Mouse (Mus musculus): ENCODE data around the gene Map4k2. TPM values are rescaled to one million over a fixed set of nuclear protein-coding genes. Genes with fewer than 3 reads are reported as not detected.

Map4k2 gene
- total RNA-seq, 2 experiments from 2014 or later, result 14.7 to 37.7 TPM

GRCm38 (mm10) chr19:6373539-6374400 is 32.8 kb downstream of the Map4k2 start:
- peak; percentile 74 for ATAC-seq (replicated peaks; ENCODE audit: low FRiP score, poor library complexity, severe bottlenecking)

GRCm38 (mm10) chr19:6374571-6374970 is 33.6 kb downstream of the Map4k2 start:
- no peak for ATAC-seq (replicated peaks; ENCODE audit: low FRiP score, poor library complexity, severe bottlenecking)

- ATAC-seq (replicated peaks; ENCODE audit: low FRiP score, poor library complexity, severe bottlenecking), result no peak
Measured at GRCm38 (mm10) chr19:6375423-6376254, 34.7 kb downstream of the Map4k2 start.

- no peak for ATAC-seq (replicated peaks; ENCODE audit: low FRiP score, poor library complexity, severe bottlenecking)
Measured at GRCm38 (mm10) chr19:6376255-6376564, 35.3 kb downstream of the Map4k2 start.

- no peak for ATAC-seq (replicated peaks; ENCODE audit: low FRiP score, poor library complexity, severe bottlenecking)
Measured at GRCm38 (mm10) chr19:6376643-6377042, 35.7 kb downstream of the Map4k2 start.

GRCm38 (mm10) chr19:6377327-6378040 is 36.5 kb downstream of the Map4k2 start:
- no peak for ATAC-seq (replicated peaks; ENCODE audit: low FRiP score, poor library complexity, severe bottlenecking)

GRCm38 (mm10) chr19:6380411-6381166 is 39.7 kb downstream of the Map4k2 start:
- ATAC-seq (replicated peaks; ENCODE audit: low FRiP score, poor library complexity, severe bottlenecking), result no peak

- no peak for ATAC-seq (replicated peaks; ENCODE audit: low FRiP score, poor library complexity, severe bottlenecking)
Measured at GRCm38 (mm10) chr19:6381238-6381637, 40.3 kb downstream of the Map4k2 start.

GRCm38 (mm10) chr19:6382323-6382924 is 41.5 kb downstream of the Map4k2 start:
- no peak for ATAC-seq (replicated peaks; ENCODE audit: low FRiP score, poor library complexity, severe bottlenecking)

- ATAC-seq (replicated peaks; ENCODE audit: low FRiP score, poor library complexity, severe bottlenecking), result no peak
Measured at GRCm38 (mm10) chr19:6383470-6383869, 42.5 kb downstream of the Map4k2 start.

- no peak for ATAC-seq (replicated peaks; ENCODE audit: low FRiP score, poor library complexity, severe bottlenecking)
Measured at GRCm38 (mm10) chr19:6384128-6384527, 43.2 kb downstream of the Map4k2 start, which contains the start of gene Pygm. Gene Pygm (plus strand): TSS chr19:6384399.

GRCm38 (mm10) chr19:6384954-6385353 is 44.0 kb downstream of the Map4k2 start:
- ATAC-seq (replicated peaks; ENCODE audit: low FRiP score, poor library complexity, severe bottlenecking), result no peak

- no peak for ATAC-seq (replicated peaks; ENCODE audit: low FRiP score, poor library complexity, severe bottlenecking)
Measured at GRCm38 (mm10) chr19:6385419-6385818, 44.5 kb downstream of the Map4k2 start.

GRCm38 (mm10) chr19:6385821-6386220 is 44.9 kb downstream of the Map4k2 start:
- no peak for ATAC-seq (replicated peaks; ENCODE audit: low FRiP score, poor library complexity, severe bottlenecking)

GRCm38 (mm10) chr19:6386234-6386633 is 45.3 kb downstream of the Map4k2 start:
- ATAC-seq (replicated peaks; ENCODE audit: low FRiP score, poor library complexity, severe bottlenecking), result no peak

GRCm38 (mm10) chr19:6388006-6388405 is 47.1 kb downstream of the Map4k2 start:
- ATAC-seq (replicated peaks; ENCODE audit: low FRiP score, poor library complexity, severe bottlenecking), result no peak

GRCm38 (mm10) chr19:6389803-6390202 is 48.9 kb downstream of the Map4k2 start:
- no peak for ATAC-seq (replicated peaks; ENCODE audit: low FRiP score, poor library complexity, severe bottlenecking)

GRCm38 (mm10) chr19:6390251-6390650 is 49.3 kb downstream of the Map4k2 start:
- no peak for ATAC-seq (replicated peaks; ENCODE audit: low FRiP score, poor library complexity, severe bottlenecking)

- no peak for ATAC-seq (replicated peaks; ENCODE audit: low FRiP score, poor library complexity, severe bottlenecking)
Measured at GRCm38 (mm10) chr19:6392743-6393393, 51.9 kb downstream of the Map4k2 start.

All from erythroid progenitor cell, adult 5-6 weeks (primary cell).